Mouse (Mus musculus): ENCODE data around the gene Zfp618. TPM values are rescaled to one million over a fixed set of nuclear protein-coding genes. Genes with fewer than 3 reads are reported as not detected.

Zfp618 gene
- polyA plus RNA-seq (2015; fragmentation: Nextera tagmentation; extraction: Ambion mirVana), result 2.1 and 4.3 TPM in 2 replicates

DNA sequence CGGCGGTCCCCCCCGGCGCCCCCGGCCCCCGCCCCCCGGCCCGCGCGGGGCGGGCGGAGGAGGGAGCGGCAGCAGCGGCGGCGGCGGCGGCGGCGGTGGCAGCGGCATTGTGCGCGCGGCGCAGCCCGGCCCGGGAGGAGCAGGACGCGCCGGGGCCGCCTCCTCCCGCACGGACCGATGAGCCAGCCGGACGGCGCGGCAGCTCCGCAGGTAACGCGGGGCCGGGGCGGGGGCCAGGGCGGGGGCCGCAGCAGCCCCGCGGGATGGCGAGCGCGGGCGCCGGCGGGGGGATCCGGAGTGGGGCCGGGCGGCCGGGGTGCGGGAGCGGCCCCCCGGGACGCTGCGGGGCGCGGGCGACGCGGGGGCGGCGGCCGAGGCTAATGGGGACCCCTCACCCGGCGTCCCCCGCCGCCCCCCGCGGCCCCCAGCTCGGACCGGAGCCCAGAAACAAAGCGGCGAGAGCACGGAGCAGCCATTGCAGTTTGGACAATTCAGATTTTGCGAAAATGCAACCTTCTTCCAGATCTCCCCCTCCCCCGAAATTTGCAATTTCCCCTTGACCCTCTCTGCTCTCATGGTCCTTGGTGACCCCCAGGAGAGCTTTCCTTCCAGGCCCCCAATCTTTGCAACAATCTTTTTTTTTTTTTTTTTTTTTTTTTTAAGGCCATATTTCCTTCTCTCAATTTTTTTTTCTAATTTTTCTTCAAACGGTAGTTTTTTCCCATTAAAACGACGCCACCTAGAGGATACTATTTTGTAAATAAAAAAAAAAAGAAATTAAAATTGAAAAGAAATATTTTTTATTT, at the start of gene Zfp618:
Gene Zfp618 (plus strand): TSS at position 77 of the 806 bp plus-strand sequence.
- peaks cover 7% of the 10 kb centered on the region for H3K4me1 ChIP-seq (replicated peaks)
- peak within 1 kb of the TSS; percentile 64 for H3K4me3 ChIP-seq (replicated peaks)
- no peak for ATAC-seq (ENCODE audit: low read depth)
- no peak for DNase-seq
- H3K27ac ChIP-seq, result no peak within 1 kb of the TSS
- H3K9ac ChIP-seq, result peak within 1 kb of the TSS; percentile 64
- no peaks in the 10 kb centered on the region for H3K9me3 ChIP-seq (replicated peaks)
- H3K4me2 ChIP-seq, result peak within 1 kb of the TSS; percentile 62
- WGBS (ENCODE audit: insufficient replicate concordance), result 1% methylated on average over 53 of the region's 86 CpGs
- H3K27me3 ChIP-seq, result peaks cover 37% of the 10 kb centered on the region
- H3K36me3 ChIP-seq, result no peaks in the 10 kb centered on the region

DNA sequence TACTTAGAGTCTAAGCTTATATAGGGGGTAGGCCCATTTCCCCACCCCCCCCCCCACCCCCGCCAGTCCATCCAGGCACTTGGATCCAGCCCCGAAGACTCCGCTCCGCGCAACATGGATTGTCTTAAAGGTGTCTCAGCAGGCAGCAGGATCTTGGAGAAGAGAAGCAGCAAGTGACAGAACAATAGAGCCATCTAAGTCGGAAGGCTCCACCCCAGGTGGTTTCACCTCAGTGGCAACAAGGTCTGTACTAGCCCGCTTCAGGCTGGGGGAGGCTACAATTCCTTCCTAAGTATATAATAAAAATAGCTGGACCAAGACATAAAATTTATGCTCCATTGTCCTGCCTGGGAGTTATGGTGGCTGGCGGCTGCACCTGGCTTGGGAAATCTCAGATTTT, 48.3 kb upstream of the Zfp618 start:
- WGBS (ENCODE audit: insufficient replicate concordance), result 84% methylated on average over 8 of the region's 8 CpGs
- no peak for ATAC-seq (ENCODE audit: low read depth)
- H3K9ac ChIP-seq, result no peak overlapping the region

DNA sequence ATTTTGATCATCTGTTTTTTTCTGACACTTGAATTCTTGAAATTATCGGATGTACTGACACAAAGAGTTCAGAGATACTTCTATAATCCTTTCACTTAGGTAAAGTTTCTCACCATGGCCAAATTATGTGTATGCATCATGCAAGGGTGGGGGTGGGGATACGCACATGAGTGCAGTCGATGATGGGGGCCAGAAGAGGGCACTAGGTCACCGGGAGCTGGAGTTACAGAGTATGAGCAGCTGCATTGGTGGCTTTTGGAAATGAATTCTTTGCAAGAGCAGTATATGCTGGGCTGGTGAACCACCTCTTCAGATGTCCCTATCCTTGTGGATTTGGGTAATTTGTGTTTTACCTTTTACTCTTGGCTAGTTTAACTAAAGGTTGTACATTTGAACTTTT, 31.6 kb upstream of the Zfp618 start:
- no peak overlapping the region for H3K27ac ChIP-seq
- WGBS (ENCODE audit: insufficient replicate concordance), result 60% methylated on average over 4 of the region's 4 CpGs
- H3K4me1 ChIP-seq (replicated peaks), result no peaks in the 10 kb centered on the region
- no peak overlapping the region for H3K4me2 ChIP-seq
- DNase-seq, result no peak
- no peak overlapping the region for H3K9ac ChIP-seq
- no peaks in the 10 kb centered on the region for H3K9me3 ChIP-seq (replicated peaks)
- no peaks in the 10 kb centered on the region for H3K36me3 ChIP-seq
- H3K27me3 ChIP-seq, result no peaks in the 10 kb centered on the region
- H3K4me3 ChIP-seq (replicated peaks), result no peak overlapping the region
- no peak for ATAC-seq (ENCODE audit: low read depth)

More for the DNA sequence above, 48.3 kb upstream of the Zfp618 start:
- Histone ChIP-seq H3K4me2 (no peak overlapping the region), H3K4me1 (replicated peaks) (no peaks in the 10 kb centered on the region), H3K27ac (no peak overlapping the region), H3K4me3 (replicated peaks) (no peak overlapping the region), H3K27me3 (no peaks in the 10 kb centered on the region), H3K36me3 (no peaks in the 10 kb centered on the region), H3K9me3 (replicated peaks) (no peaks in the 10 kb centered on the region)
- no peak for DNase-seq

DNA sequence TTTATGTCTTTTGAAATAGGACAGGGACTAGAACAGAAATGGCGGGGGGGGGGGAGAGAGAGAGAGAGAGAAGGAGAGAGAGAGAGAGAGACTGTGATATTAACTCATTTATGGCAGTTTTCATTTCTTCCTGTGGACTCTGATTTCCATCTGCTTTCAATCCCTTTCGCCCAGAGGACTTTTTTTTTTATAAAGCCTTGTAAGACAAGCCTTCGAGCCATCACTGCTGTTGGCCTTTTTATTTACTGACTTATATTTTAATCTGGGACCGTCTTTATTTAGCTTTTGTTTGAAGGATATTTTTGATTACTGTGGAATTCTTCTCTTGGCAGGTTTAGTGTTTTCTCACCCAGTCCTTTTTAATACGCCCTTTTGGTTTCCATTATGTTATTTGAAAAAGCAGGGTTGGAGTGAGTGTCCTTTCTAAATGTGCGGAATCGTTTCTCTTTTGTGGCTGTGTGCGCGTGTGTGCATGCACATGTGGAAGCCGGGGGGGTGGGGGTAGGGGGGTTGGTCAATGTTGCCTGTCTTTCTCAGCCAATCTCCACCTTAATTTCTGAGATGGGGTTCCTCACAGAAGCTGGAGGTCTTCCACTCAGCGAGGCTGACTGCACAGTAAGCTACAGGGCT, 29.7 kb upstream of the Zfp618 start:
- Histone ChIP-seq H3K27me3 (no peaks in the 10 kb centered on the region), H3K4me3 (replicated peaks) (no peak overlapping the region), H3K36me3 (no peaks in the 10 kb centered on the region), H3K9me3 (replicated peaks) (no peaks in the 10 kb centered on the region), H3K27ac (no peak overlapping the region), H3K4me2 (no peak overlapping the region), H3K9ac (no peak overlapping the region), H3K4me1 (replicated peaks) (no peaks in the 10 kb centered on the region)
- DNase-seq, result no peak
- WGBS (ENCODE audit: insufficient replicate concordance), result 69% methylated on average over 11 of the region's 11 CpGs
- ATAC-seq (ENCODE audit: low read depth), result no peak

DNA sequence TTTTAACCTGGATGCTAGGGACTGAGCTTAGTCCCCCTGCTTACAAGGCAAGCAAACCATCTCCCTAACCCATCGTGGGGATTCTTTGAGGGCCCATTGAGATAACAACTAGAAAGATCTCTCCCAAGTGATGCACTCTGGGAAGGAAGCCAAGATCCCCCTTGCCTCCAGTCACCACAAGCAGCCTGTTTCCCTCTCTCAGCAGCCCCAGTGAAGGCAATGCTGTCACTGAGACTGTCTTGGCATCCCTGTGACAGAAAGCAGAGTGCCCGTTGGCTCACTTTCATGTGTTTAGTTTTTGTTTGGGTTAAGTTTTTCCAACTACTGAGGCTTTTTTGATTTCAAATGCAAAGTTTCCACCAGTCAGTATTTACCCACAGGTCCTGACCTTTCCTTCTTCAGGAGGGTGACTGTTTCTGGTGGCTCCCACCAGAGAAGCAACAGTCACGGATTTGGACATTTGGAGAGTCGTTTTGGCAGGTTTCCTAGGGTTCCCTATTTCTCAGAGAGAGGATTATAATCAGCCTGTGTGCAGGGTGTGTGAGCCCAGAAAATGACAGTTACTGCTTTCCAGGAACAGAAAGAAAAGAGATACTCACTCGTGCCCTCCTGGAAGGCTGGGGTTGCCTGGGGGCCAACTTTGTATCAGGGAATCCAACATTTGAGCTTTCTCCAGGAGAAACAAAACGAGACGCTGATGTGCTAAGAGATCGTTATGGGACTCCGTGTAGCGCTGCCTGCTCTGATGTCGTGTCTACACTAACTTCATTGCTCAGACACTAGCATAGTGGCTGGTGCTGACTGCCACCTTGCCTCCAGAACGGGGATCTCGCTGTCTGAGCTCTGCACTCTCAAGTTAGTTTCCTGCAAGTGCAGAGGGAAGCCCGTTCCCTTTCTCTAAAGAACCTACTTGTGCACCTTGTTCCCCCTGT, 23.1 kb upstream of the Zfp618 start:
- Histone ChIP-seq H3K4me1 (replicated peaks) (no peaks in the 10 kb centered on the region), H3K9me3 (replicated peaks) (no peaks in the 10 kb centered on the region), H3K36me3 (no peaks in the 10 kb centered on the region), H3K9ac (no peak overlapping the region), H3K27me3 (no peaks in the 10 kb centered on the region), H3K4me3 (replicated peaks) (no peak overlapping the region), H3K4me2 (no peak overlapping the region), H3K27ac (no peak overlapping the region)
- ATAC-seq (ENCODE audit: low read depth) (no peak), DNase-seq (no peak)
- 58% methylated on average over 14 of the region's 14 CpGs for WGBS (ENCODE audit: insufficient replicate concordance)

DNA sequence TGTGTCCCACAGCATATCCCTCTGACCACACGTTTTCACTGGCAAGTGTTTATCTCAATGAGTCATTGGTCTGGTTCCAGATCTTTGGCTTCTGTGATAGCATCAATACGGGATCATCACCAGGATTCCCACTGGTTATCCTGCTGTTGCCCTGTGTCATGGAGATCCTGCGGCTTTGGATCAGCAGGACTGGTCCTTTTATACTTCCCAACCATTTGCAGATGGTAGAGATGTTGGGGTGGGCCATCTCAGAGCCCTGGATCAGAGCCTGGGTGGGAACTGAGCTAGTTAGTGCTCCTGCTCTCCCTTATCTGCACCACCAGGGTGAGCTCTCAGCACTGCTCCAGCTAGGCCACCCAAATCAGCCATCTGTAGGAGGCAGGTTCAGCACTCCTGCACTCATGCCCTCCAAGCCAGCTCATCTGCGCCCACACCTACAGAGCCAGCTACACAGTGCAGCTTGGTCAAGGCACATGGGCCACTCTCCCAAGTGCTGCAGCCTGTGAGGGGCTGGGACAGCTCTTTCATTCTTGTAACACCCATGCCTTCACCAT, 21.0 kb upstream of the Zfp618 start:
- Histone ChIP-seq H3K27ac (no peak overlapping the region), H3K9me3 (replicated peaks) (no peaks in the 10 kb centered on the region), H3K4me1 (replicated peaks) (no peaks in the 10 kb centered on the region), H3K4me2 (no peak overlapping the region), H3K27me3 (no peaks in the 10 kb centered on the region), H3K4me3 (replicated peaks) (no peak overlapping the region), H3K36me3 (no peaks in the 10 kb centered on the region), H3K9ac (no peak overlapping the region)
- ATAC-seq (ENCODE audit: low read depth) (no peak), DNase-seq (no peak)
- WGBS (ENCODE audit: insufficient replicate concordance), result 43% methylated on average over 4 of the region's 4 CpGs

DNA sequence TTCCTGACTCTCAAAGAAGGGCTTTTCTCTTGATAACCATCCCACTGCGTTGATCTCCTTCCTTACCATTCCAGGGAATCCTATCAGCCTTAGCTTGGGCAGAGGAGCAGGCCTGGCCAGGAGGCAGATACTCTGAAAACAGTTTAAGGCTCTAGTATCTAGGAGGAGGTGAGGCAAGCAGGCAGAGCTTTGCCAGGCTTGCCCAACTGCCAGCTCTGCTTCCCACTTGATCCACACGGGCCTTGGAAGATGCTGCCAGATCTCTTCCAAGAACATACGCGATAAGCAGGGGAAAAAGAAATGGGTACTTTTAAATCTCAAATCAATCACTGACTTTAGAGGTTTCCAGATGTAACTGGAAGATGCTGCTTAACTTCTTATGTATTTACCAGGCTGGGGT, 1.6 kb upstream of the Zfp618 start:
- Histone ChIP-seq H3K9ac (no peak overlapping the region), H3K4me3 (replicated peaks) (no peak overlapping the region), H3K9me3 (replicated peaks) (no peaks in the 10 kb centered on the region), H3K36me3 (no peaks in the 10 kb centered on the region), H3K4me2 (no peak overlapping the region), H3K27me3 (peaks cover 37% of the 10 kb centered on the region), H3K4me1 (replicated peaks) (no peaks in the 10 kb centered on the region), H3K27ac (no peak overlapping the region)
- DNase-seq, result no peak
- 58% methylated on average over 4 of the region's 4 CpGs for WGBS (ENCODE audit: insufficient replicate concordance)
- no peak for ATAC-seq (ENCODE audit: low read depth)

DNA sequence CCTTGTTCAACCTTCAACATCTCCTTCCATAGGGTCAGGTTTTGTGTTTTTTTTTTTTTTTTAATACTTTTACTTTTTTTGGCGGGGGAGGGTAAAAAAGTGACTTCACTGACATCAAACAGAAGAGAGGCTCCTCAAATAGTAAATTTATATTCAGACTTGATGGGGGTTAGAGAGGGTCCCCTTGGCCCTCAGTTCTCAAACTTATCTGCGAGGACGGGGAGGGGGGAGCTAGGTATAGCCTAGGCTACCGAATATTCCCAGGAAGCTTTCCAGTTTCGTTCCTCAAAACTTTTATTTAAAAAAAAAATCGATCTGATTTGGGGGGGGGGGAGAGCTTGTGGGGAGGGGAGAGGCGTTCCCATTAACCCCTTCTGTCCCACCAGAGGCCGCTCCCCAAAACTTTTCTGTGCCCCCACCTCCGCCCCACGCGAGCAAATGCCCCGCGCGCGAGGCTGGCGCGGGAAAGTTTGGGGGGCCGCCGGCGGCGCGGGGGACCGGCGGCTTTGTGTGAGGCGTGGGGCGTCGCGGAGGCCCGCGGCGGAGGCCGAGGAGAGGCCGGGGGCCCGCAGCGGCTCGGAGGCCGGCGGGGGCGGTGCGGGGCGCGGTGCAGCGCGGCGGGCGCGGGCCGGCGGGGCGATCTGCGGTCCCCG, 403 bp upstream of the Zfp618 start:
- Histone ChIP-seq H3K4me1 (replicated peaks) (peaks cover 7% of the 10 kb centered on the region), H3K36me3 (no peaks in the 10 kb centered on the region), H3K4me3 (replicated peaks) (peak overlapping the region; percentile 64), H3K27ac (no peak overlapping the region), H3K9me3 (replicated peaks) (no peaks in the 10 kb centered on the region), H3K27me3 (peaks cover 37% of the 10 kb centered on the region), H3K9ac (peak overlapping the region; percentile 57), H3K4me2 (peak overlapping the region; percentile 62)
- DNase-seq (no peak), ATAC-seq (ENCODE audit: low read depth) (no peak)
- 5% methylated on average over 17 of the region's 52 CpGs for WGBS (ENCODE audit: insufficient replicate concordance)

DNA sequence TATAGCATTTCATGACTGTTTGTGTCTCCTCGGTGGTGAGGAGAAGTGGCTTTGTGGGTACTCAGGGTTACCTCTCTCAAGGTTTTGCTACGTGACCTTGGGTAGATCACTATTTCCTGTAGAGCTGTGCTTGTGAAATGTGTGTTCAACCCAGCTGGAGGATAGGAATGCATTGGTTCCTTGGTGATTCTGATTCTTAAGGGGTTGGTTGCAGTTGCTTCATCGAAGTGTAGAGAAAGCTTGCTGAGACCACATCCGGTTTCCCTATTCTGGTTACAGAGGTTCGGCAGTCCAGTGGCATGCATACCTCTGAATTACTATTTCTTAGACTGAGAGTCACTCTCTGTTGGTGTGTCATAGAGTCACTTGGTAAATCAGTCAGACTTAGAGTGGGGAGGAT, 4.2 kb downstream of the Zfp618 start:
- Histone ChIP-seq H3K27ac (no peak overlapping the region), H3K27me3 (peaks cover 19% of the 10 kb centered on the region), H3K9ac (no peak overlapping the region), H3K4me1 (replicated peaks) (peaks cover 13% of the 10 kb centered on the region), H3K4me3 (replicated peaks) (no peak overlapping the region), H3K4me2 (no peak overlapping the region), H3K36me3 (no peaks in the 10 kb centered on the region), H3K9me3 (replicated peaks) (no peaks in the 10 kb centered on the region)
- no peak for ATAC-seq (ENCODE audit: low read depth)
- DNase-seq, result no peak
- 47% methylated on average over 5 of the region's 5 CpGs for WGBS (ENCODE audit: insufficient replicate concordance)

DNA sequence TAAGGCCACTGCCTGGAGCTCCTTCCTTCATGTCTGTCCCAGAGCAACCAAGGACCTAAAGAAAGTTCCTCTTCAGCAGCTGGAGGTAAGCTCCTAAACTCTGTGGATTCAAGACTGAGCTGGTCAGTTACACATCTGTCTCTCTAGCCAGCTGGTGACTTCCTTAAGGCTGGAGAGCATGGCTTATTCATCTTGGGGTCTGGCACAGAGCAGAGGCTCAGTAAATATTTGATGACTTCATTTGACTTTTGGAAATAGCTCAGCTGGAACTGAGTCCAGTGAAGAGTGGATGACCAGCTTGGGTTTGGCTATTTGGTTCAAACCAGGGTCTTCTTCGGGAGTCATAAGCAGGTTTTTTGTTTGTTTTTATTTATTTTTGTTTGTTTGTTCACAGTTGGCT, 6.6 kb downstream of the Zfp618 start:
- Histone ChIP-seq H3K4me1 (replicated peaks) (peaks cover 13% of the 10 kb centered on the region), H3K4me3 (replicated peaks) (no peak overlapping the region), H3K27ac (no peak overlapping the region), H3K36me3 (no peaks in the 10 kb centered on the region), H3K9ac (no peak overlapping the region), H3K9me3 (replicated peaks) (0 out of 2 replicates have a peak, but pooled peaks cover 4% of the 10 kb centered on the region), H3K4me2 (no peak overlapping the region), H3K27me3 (no peaks in the 10 kb centered on the region)
- ATAC-seq (ENCODE audit: low read depth) (no peak), DNase-seq (no peak)
- 51% methylated on average over 1 of the region's 1 CpGs for WGBS (ENCODE audit: insufficient replicate concordance)

Data from liver, embryonic 13.5 days (tissue).